Mouse (Mus musculus): ENCODE data around the gene Gm10024. TPM values are rescaled to one million over a fixed set of nuclear protein-coding genes. Genes with fewer than 3 reads are reported as not detected.
"Not testable (repeated sequence)": the region's sequence is repeated elsewhere in the genome, so short reads cannot be mapped to it uniquely, and the experiment has no call there.

The Gm10024 gene
- polyA plus RNA-seq, 1 experiment from 2014 or later: not detected

DNA sequence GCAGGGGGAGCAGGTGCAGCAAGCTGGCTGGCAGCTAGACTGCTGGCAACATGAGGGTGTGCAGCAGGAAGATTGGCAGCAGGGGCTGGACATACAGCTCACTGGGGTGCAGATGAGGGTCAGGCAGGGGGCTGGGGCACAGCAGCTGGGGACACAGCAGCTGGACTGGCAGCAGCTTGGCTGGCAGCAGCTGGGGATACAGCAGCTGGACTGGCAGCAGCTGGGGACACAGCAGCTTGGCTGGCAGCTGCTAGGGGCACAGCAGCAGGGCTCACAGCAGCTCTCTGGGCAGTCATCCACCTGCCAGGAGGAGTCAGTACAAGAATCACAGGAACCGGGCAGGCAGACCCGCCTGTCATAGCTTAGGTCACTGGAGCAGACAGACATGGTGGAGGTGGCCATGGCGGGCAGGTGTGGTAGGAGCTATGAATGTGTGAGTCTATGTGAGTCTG is 20.9 kb upstream of the Gm10024 start, which contains the start of gene Gm19402:
TSS of gene Gm19402 (minus strand) at position 402 of the 452 bp plus-strand sequence.
- H3K9me3 ChIP-seq; ATAC-seq (ENCODE audit: low FRiP score, low read depth); H3K4me2 ChIP-seq (replicated peaks); H3K4me3 ChIP-seq; H3K36me3 ChIP-seq; H3K9ac ChIP-seq (replicated peaks): not testable (repeated sequence)
- Histone ChIP-seq H3K27me3 (peaks cover 37% of the 10 kb centered on the region), H3K27ac (replicated peaks) (0 out of 2 replicates have a peak within 1 kb of the TSS, but pooled peaks have one; percentile 40), H3K4me1 (peaks cover 17% of the 10 kb centered on the region)
- 66% methylated on average over 3 of the region's 3 CpGs for WGBS

DNA sequence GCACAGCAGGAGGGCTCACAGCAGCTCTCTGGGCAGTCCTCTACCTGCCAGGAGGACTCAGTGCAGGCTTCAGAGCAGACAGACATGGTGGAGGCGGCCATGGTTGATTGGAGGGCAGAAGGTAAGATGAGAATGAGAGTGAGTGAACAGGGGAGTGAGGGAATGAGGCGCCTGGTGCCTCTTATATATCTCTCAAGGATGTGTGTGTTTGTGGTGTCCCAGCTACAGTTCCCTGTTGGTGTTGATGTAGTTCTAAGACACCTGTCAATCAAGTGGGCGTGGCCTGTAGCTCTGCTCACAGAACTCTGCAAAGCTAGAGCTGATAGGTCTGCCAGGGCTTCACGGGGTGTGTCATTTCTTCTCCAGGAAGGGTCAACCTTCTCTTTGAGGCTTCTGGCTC is 14.1 kb upstream of the Gm10024 start, which contains the start of gene Gm9508:
TSS of gene Gm9508 (minus strand) at position 101 of the 400 bp plus-strand sequence.
- H3K9ac ChIP-seq (replicated peaks): no peak within 1 kb of the TSS
- ATAC-seq (ENCODE audit: low FRiP score, low read depth): no peak
- H3K4me3 ChIP-seq: no peak within 1 kb of the TSS
- H3K36me3 ChIP-seq: no peaks in the 10 kb centered on the region
- H3K4me1 ChIP-seq: no peaks in the 10 kb centered on the region
- H3K9me3 ChIP-seq: no peaks in the 10 kb centered on the region
- no peaks in the 10 kb centered on the region for H3K27me3 ChIP-seq
- no peak within 1 kb of the TSS for H3K4me2 ChIP-seq (replicated peaks)
- WGBS: 37% methylated on average over 4 of the region's 4 CpGs
- H3K27ac ChIP-seq (replicated peaks): no peak within 1 kb of the TSS

DNA sequence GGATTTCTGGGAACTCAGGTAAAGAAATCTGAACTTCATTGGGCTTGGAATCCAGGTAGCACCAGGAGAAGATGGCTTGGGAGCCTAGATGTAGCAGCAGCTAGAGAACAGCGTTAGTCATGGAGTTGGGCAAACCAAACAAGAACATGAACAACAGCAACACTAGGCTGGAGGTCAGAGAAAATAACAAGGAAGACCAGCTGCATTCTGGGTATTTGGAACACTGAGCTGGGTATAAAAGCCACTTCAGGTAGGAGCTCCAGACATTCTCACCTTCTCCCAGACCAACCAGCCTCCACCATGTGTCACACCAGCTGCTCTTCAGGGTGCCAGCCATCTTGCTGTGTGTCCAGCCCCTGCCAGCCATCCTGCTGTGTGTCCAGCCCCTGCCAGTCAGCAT is 4.9 kb upstream of the Gm10024 start, which contains the start of gene Gm10272:
TSS of gene Gm10272 (plus strand) at position 301 of the 400 bp plus-strand sequence.
- H3K9ac ChIP-seq (replicated peaks): no peak within 1 kb of the TSS
- H3K36me3 ChIP-seq: no peaks in the 10 kb centered on the region
- no peak within 1 kb of the TSS for H3K4me3 ChIP-seq
- ATAC-seq (ENCODE audit: low FRiP score, low read depth): no peak
- H3K4me2 ChIP-seq (replicated peaks): no peak within 1 kb of the TSS
- no peak within 1 kb of the TSS for H3K27ac ChIP-seq (replicated peaks)
- H3K27me3 ChIP-seq: no peaks in the 10 kb centered on the region
- H3K9me3 ChIP-seq: peaks cover 7% of the 10 kb centered on the region; the same call in 1 of the 2 replicates
- H3K4me1 ChIP-seq: no peaks in the 10 kb centered on the region
- WGBS: 85% methylated on average over 1 of the region's 1 CpGs

- no peaks in the 10 kb centered on the region for H3K36me3 ChIP-seq
- no peak overlapping the region for H3K4me2 ChIP-seq (replicated peaks)
- H3K4me3 ChIP-seq: no peak overlapping the region
- no peaks in the 10 kb centered on the region for H3K9me3 ChIP-seq
- H3K9ac ChIP-seq (replicated peaks): no peak overlapping the region
- ATAC-seq (ENCODE audit: low FRiP score, low read depth): no peak
- no peaks in the 10 kb centered on the region for H3K4me1 ChIP-seq
- H3K27ac ChIP-seq (replicated peaks): no peak overlapping the region
- WGBS: 76% methylated on average over 3 of the region's 3 CpGs
- no peaks in the 10 kb centered on the region for H3K27me3 ChIP-seq
Measured at GRCm38 (mm10) chr10:77709831-77710230, 1.4 kb upstream of the Gm10024 start.

GRCm38 (mm10) chr10:77713734-77714133 is 2.5 kb downstream of the Gm10024 start:
- H3K4me1 ChIP-seq: no peaks in the 10 kb centered on the region
- no peak overlapping the region for H3K4me3 ChIP-seq
- no peak overlapping the region for H3K4me2 ChIP-seq (replicated peaks)
- 75% methylated on average over 4 of the region's 4 CpGs for WGBS
- no peak for ATAC-seq (ENCODE audit: low FRiP score, low read depth)
- no peaks in the 10 kb centered on the region for H3K9me3 ChIP-seq
- H3K27ac ChIP-seq (replicated peaks): no peak overlapping the region
- no peaks in the 10 kb centered on the region for H3K36me3 ChIP-seq
- H3K9ac ChIP-seq (replicated peaks): no peak overlapping the region
- H3K27me3 ChIP-seq: no peaks in the 10 kb centered on the region

DNA sequence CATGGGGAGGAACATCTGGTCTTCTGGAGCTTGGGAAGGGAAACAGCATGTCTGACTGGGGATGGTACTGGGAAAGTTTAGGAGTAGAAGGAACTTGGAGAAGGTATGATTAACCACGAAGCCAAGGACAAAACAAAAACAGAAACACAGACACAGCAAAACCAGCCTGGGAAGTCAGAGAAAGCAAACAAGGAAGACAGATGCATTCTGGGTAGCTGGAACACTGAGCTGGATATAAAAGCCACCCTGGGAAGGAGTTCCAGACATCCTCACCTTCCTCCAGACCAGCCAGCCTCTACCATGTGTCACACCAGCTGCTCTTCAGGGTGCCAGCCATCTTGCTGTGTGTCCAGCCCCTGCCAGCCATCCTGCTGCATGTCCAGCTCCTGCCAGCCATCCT is 4.2 kb downstream of the Gm10024 start, which contains the start of gene Gm10142:
TSS of gene Gm10142 (plus strand) at position 301 of the 400 bp plus-strand sequence.
- Histone ChIP-seq H3K27me3 (no peaks in the 10 kb centered on the region), H3K4me3 (no peak within 1 kb of the TSS), H3K36me3 (no peaks in the 10 kb centered on the region), H3K4me2 (replicated peaks) (no peak within 1 kb of the TSS), H3K9me3 (0 out of 2 replicates have a peak, but pooled peaks cover 3% of the 10 kb centered on the region), H3K27ac (replicated peaks) (no peak within 1 kb of the TSS), H3K4me1 (no peaks in the 10 kb centered on the region), H3K9ac (replicated peaks) (no peak within 1 kb of the TSS)
- ATAC-seq (ENCODE audit: low FRiP score, low read depth): no peak
- WGBS: 76% methylated on average over 1 of the region's 1 CpGs

GRCm38 (mm10) chr10:77720299-77720698 is 9.0 kb downstream of the Gm10024 start, which contains the start of gene Krtap12-1:
Gene Krtap12-1, plus strand, starts transcription at chr10:77720599.
- H3K27ac ChIP-seq (replicated peaks); H3K4me2 ChIP-seq (replicated peaks); ATAC-seq (ENCODE audit: low FRiP score, low read depth); H3K27me3 ChIP-seq; H3K4me3 ChIP-seq; H3K36me3 ChIP-seq; H3K9ac ChIP-seq (replicated peaks); H3K4me1 ChIP-seq; H3K9me3 ChIP-seq: not testable (repeated sequence)
- 86% methylated on average over 1 of the region's 1 CpGs for WGBS

DNA sequence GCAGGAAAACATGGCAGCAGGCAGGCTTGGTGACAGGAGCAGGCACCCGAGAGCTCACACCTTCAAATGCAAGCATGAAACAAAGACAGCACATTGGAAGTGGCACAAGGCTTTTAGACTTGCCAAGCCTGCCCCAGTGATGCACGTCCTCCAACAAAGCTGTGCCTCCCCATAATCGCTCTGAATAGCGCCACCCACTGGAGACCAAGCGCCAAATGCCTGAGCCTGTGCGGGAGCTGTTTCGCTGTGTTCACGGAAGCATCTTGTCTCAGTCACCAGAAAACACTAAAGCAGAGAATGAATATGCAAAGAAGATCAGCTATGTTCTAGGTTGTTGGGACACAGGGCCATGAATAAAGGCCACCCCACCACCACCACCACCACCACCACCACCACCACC is 13.6 kb downstream of the Gm10024 start:
- H3K27me3 ChIP-seq: no peaks in the 10 kb centered on the region

GRCm38 (mm10) chr10:77726186-77726585 is 14.9 kb downstream of the Gm10024 start, which contains the start of gene Gm10100:
Gene Gm10100, plus strand, starts transcription at chr10:77726486.
- Histone ChIP-seq H3K4me2 (replicated peaks) (no peak within 1 kb of the TSS), H3K4me3 (no peak within 1 kb of the TSS), H3K9me3 (no peaks in the 10 kb centered on the region), H3K9ac (replicated peaks) (no peak within 1 kb of the TSS), H3K36me3 (no peaks in the 10 kb centered on the region), H3K27ac (replicated peaks) (no peak within 1 kb of the TSS), H3K4me1 (no peaks in the 10 kb centered on the region), H3K27me3 (no peaks in the 10 kb centered on the region)
- WGBS: 30% methylated on average over 3 of the region's 3 CpGs
- ATAC-seq (ENCODE audit: low FRiP score, low read depth): no peak

More for the DNA sequence above, 13.6 kb downstream of the Gm10024 start:
- Histone ChIP-seq H3K27ac (replicated peaks) (no peak overlapping the region), H3K4me1 (no peaks in the 10 kb centered on the region), H3K36me3 (no peaks in the 10 kb centered on the region), H3K9ac (replicated peaks) (no peak overlapping the region), H3K4me2 (replicated peaks) (no peak overlapping the region), H3K4me3 (no peak overlapping the region), H3K9me3 (0 out of 2 replicates have a peak, but pooled peaks cover 3% of the 10 kb centered on the region)
- WGBS: 80% methylated on average over 8 of the region's 8 CpGs
- no peak for ATAC-seq (ENCODE audit: low FRiP score, low read depth)

DNA sequence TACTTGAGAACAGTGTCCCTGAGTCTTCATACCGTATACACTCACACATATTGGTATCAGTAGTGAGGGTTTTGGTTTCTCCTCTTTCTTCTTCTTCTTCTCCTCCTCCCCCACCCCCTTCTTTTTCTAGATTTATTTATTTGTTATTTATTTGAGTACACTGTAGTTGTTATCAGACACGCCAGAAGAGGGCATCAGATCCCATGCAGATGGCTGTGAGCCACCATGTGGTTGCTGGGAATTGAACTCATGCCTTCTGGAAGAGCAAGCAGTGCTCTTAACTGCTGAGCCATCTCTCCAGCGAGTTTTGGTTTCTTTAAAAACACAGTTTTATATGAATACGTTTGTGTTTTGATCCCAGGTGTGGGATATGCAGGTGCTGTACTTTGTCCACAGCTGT is 17.0 kb downstream of the Gm10024 start:
- H3K27me3 ChIP-seq: no peaks in the 10 kb centered on the region
- no peak overlapping the region for H3K4me3 ChIP-seq
- no peak for ATAC-seq (ENCODE audit: low FRiP score, low read depth)
- 72% methylated on average over 4 of the region's 4 CpGs for WGBS
- H3K36me3 ChIP-seq: no peaks in the 10 kb centered on the region
- no peaks in the 10 kb centered on the region for H3K4me1 ChIP-seq
- no peaks in the 10 kb centered on the region for H3K9me3 ChIP-seq
- H3K4me2 ChIP-seq (replicated peaks): no peak overlapping the region
- H3K9ac ChIP-seq (replicated peaks): no peak overlapping the region
- no peak overlapping the region for H3K27ac ChIP-seq (replicated peaks)

DNA sequence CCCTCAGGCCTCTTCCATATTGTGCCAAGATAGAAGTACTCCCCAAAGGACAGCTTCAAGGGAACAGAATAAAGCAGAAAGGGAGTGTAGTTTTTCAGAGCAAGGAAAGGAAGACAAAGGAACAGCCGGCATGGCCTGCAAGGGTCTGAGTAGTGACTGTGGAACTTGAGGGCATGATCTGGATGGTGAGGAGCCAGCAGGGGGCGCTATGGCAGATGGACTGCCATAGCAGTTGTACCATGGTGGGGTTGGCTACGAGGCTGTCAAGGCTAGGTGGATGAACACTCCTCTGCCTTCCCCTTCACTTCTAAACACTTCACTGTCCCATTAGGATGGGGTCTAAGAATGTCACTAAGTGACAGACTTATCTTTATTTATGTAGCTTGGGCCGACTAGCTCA is 18.0 kb downstream of the Gm10024 start:
- Histone ChIP-seq H3K4me1 (no peaks in the 10 kb centered on the region), H3K9me3 (no peaks in the 10 kb centered on the region), H3K4me2 (replicated peaks) (no peak overlapping the region), H3K4me3 (no peak overlapping the region), H3K27ac (replicated peaks) (no peak overlapping the region), H3K27me3 (no peaks in the 10 kb centered on the region), H3K36me3 (no peaks in the 10 kb centered on the region), H3K9ac (replicated peaks) (no peak overlapping the region)
- no peak for ATAC-seq (ENCODE audit: low FRiP score, low read depth)
- WGBS: 57% methylated on average over 4 of the region's 4 CpGs

DNA sequence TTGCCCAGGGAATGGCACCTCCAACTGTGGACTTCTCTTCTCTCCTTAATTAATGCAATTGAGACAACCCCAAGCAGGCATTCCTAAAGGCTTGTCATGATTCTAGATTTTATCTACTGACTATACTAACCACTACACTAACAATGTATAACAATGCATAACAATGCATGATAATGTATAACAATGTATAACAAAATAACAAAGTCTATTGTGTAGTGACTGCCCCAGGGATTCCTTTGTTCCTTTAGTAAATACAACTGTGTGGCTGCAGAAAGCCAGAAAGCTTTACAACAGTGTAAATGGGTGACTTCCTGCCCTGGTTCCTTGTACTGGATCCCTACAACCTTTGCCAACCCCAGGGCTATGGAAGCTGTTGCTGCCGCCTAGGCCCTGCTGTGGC is 24.7 kb downstream of the Gm10024 start:
- Histone ChIP-seq H3K4me2 (replicated peaks) (no peak overlapping the region), H3K27me3 (no peaks in the 10 kb centered on the region), H3K36me3 (no peaks in the 10 kb centered on the region), H3K4me3 (no peak overlapping the region), H3K27ac (replicated peaks) (no peak overlapping the region), H3K9me3 (no peaks in the 10 kb centered on the region), H3K4me1 (no peaks in the 10 kb centered on the region; the same call in none of the 2 replicates), H3K9ac (replicated peaks) (no peak overlapping the region)
- no peak for ATAC-seq (ENCODE audit: low FRiP score, low read depth)
- 100% methylated on average over 1 of the region's 1 CpGs for WGBS

DNA sequence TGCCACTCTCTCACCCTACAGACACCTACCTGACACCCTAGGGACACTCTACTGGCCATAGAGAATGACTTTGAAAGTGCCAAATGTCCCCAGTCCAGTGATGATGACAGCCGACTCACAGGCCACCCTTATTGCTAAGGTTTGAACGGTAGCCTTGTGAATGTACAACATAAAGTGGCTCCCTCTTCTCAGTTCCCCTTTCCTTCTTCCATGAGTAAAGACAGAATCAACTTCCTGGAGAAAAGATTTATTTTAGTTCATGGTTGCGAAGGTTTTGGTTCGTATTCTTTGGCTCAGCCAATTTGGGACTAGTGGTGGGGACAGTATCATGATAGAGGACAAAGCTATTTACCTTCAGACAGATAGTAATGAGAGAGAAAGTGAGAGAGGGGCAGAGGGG is 27.7 kb downstream of the Gm10024 start:
- ATAC-seq (ENCODE audit: low FRiP score, low read depth): no peak
- Histone ChIP-seq H3K9me3 (no peaks in the 10 kb centered on the region), H3K4me1 (peaks cover 4% of the 10 kb centered on the region), H3K27ac (replicated peaks) (no peak overlapping the region), H3K36me3 (no peaks in the 10 kb centered on the region), H3K4me2 (replicated peaks) (no peak overlapping the region), H3K4me3 (no peak overlapping the region), H3K9ac (replicated peaks) (no peak overlapping the region), H3K27me3 (no peaks in the 10 kb centered on the region)
- WGBS: 85% methylated on average over 4 of the region's 4 CpGs

All from midbrain, embryonic 12.5 days (tissue).